Mouse (Mus musculus) central nervous system, embryonic 18 days (tissue): ENCODE results near the gene Enox2. TPM values are rescaled to one million over a fixed set of nuclear protein-coding genes. Genes with fewer than 3 reads are reported as not detected.

Experiments
- polyA plus RNA-seq: library from polyadenylated mRNA; depleted of rRNA; stranded (reverse); fragments of >200 nt; gene quantifications from 2 replicates; pipeline ENCODE4 v1.2.3, GENCODE M21; 2012; rRNA removed

Gene Enox2
- 9.2 and 10.0 TPM in 2 replicates for polyA plus RNA-seq

GRCm38 (mm10) chrX:49287700-49288563, at the start of gene Enox2:
Gene Enox2 (minus strand): TSS chrX:49288259.

Other genes starting within 250 kb of the Enox2 start
- gene Arhgap36, start 175.7 kb upstream of the Enox2 start, polyA plus RNA-seq = 2.5 and 6.2 TPM in 2 replicates